Mouse (Mus musculus) lung, embryonic 16.5 days (tissue): ENCODE data around the gene Trim63. TPM values are rescaled to one million over a fixed set of nuclear protein-coding genes. Genes with fewer than 3 reads are reported as not detected.
A peak's percentile ranks its signal among the peaks of the same experiment; 100 is the strongest.
"Not testable (repeated sequence)": the region's sequence is repeated elsewhere in the genome, so short reads cannot be mapped to it uniquely, and the experiment has no call there.

Source experiments
- ATAC-seq: fragments of 200-750 bp; cut with Nextera tagmentation; 2 replicates; pipeline ENCODE4 v1.8.0; 2017; ENCODE audit warnings: low read depth, mild to moderate bottlenecking, moderate library complexity
- H3K27ac ChIP-seq: fragments of 300-500 bp; sonication (generic); 2 replicates; pipeline ENCODE4 v1.5.1; 2014; ENCODE audit warnings: mild to moderate bottlenecking, control low read depth, low read length
- H3K27me3 ChIP-seq: fragments of 300-500 bp; sonication (generic); 2 replicates; pipeline ENCODE4 v1.6.1; 2014; ENCODE audit warnings: low read depth, low read length, mixed read lengths; ENCODE audit not compliant: control insufficient read depth, insufficient read depth
- H3K36me3 ChIP-seq: fragments of 300-500 bp; sonication (generic); 2 replicates; pipeline ENCODE4 v1.6.1; 2014; ENCODE audit warnings: low read length; ENCODE audit not compliant: control insufficient read depth, insufficient read depth
- H3K4me1 ChIP-seq: fragments of 300-500 bp; sonication (generic); replicated peaks from 2 replicates; pipeline ENCODE4 v1.6.1; 2014; ENCODE audit warnings: low read length, mixed read lengths; ENCODE audit not compliant: control insufficient read depth, insufficient read depth
- H3K4me2 ChIP-seq: fragments of 300-500 bp; sonication (generic); 2 replicates; pipeline ENCODE4 v1.6.1; 2014; ENCODE audit warnings: low read depth, low read length, control low read depth
- H3K4me3 ChIP-seq: fragments of 300-500 bp; sonication (generic); 2 replicates; pipeline ENCODE4 v1.5.1; 2014; ENCODE audit warnings: mild to moderate bottlenecking, low read length, control low read depth
- H3K9ac ChIP-seq: fragments of 300-500 bp; sonication (generic); 2 replicates; pipeline ENCODE4 v1.6.1; 2014; ENCODE audit warnings: low read length, control low read depth
- H3K9me3 ChIP-seq: fragments of 300-500 bp; sonication (generic); 2 replicates; pipeline ENCODE4 v1.6.1; 2016; ENCODE audit warnings: low read length; ENCODE audit not compliant: control insufficient read depth
- WGBS: fragments of 180-500 bp; shearing (Covaris S2); extraction: QIAGEN DNeasy Blood & Tissue Kit; methylation state at CpG from one replicate; pipeline ENCODE4 v1.1.7; 2014; 5-methylcytosine and 5-hydroxymethylcytosine counted together
- polyA plus RNA-seq: library from polyadenylated mRNA; unstranded; fragments of >200 nt; fragmentation: Nextera tagmentation; extraction: Ambion mirVana; gene quantifications from 2 replicates; pipeline ENCODE4 v1.2.1, GENCODE M21; 2015

Trim63 gene
- 2.6 and 3.1 TPM in 2 replicates for polyA plus RNA-seq

GRCm38 (mm10) chr4:134314876-134315275 is at the start of gene Trim63:
Gene Trim63, plus strand, starts transcription at chr4:134315120.
- H3K4me1 ChIP-seq = no peaks in the 10 kb centered on the region; the same call in 1 of the 2 replicates
- peaks cover 6% of the 10 kb centered on the region for H3K9me3 ChIP-seq
- H3K36me3 ChIP-seq = no peaks in the 10 kb centered on the region
- H3K27ac ChIP-seq = no peak within 1 kb of the TSS
- ATAC-seq = no peak
- H3K4me3 ChIP-seq = no peak within 1 kb of the TSS
- WGBS = 35% methylated on average over 11 of the region's 11 CpGs
- no peak within 1 kb of the TSS for H3K9ac ChIP-seq
- H3K4me2 ChIP-seq = no peak within 1 kb of the TSS
- H3K27me3 ChIP-seq = no peaks in the 10 kb centered on the region

DNA sequence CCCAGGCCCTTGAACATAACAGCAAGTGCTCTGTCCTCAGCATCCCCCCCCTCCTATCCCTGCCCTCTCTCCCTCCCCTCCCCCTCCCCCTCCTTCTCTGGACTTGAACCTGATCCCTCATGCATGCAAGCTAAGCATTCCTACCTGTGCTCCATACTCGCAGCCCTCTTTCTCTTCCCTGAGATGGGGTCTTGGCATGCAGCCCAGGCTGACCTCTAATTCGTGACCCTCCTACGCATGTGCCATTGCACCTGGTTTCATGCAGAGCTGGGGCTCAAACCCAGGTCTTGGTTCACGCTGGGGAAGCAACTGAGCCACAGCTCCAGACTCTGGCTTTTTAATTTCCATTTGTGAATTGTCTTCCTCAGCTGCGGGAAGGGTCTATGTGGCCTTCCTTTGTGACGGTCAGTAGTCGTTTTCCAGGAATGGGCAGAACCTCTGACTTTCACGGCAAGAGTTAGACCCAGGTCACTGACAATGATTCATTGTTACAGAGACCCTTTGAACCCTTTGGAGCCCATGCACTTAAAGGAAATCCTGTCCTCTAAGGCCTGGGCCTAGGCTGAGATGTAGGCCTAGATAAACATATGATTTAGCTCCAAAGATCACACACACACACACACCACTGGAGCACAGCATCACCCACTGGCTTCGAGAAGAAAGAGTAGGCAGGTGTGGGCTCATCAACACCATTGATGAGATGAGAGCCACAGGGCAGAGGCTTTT is 48.9 kb upstream of the Trim63 start:
- no peak overlapping the region for H3K4me2 ChIP-seq
- H3K27me3 ChIP-seq = no peaks in the 10 kb centered on the region
- WGBS = 35% methylated on average over 9 of the region's 9 CpGs
- no peaks in the 10 kb centered on the region for H3K9me3 ChIP-seq
- no peak overlapping the region for H3K27ac ChIP-seq
- no peak for ATAC-seq
- no peaks in the 10 kb centered on the region for H3K36me3 ChIP-seq
- H3K4me3 ChIP-seq = no peak overlapping the region
- no peak overlapping the region for H3K9ac ChIP-seq
- no peaks in the 10 kb centered on the region for H3K4me1 ChIP-seq

DNA sequence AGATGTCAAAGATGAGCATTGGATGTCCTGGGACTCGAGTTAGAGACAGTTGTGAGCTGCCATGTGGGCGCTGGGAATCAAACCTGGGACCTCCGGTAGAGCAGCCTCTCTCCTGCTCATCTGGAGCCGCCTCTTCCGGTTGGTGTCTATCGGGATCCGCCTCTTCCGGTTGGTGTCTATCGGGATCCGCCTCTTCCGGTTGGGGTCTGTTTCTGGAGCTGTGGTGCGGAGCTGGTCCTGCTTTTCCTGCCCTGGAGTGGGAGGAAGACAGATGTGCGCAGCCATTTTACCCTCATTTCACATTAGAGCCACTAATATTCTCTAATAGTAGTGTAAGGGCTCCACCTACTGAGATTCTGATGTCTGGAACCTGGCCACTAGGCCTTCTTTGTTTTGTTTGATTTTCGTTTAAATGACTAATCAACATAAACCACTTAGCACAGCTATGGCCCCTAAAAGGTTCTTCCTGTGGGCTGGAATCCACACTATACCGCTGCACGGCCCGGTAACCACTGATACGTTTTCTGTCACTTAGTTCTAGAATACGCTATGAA is 46.7 kb upstream of the Trim63 start:
- H3K27me3 ChIP-seq = no peaks in the 10 kb centered on the region
- no peaks in the 10 kb centered on the region for H3K9me3 ChIP-seq
- 78% methylated on average over 19 of the region's 19 CpGs for WGBS
- no peak for ATAC-seq
- H3K4me3 ChIP-seq = no peak overlapping the region
- H3K4me2 ChIP-seq = no peak overlapping the region
- H3K9ac ChIP-seq = no peak overlapping the region
- H3K27ac ChIP-seq = no peak overlapping the region
- no peaks in the 10 kb centered on the region for H3K36me3 ChIP-seq
- H3K4me1 ChIP-seq = peaks cover 6% of the 10 kb centered on the region

DNA sequence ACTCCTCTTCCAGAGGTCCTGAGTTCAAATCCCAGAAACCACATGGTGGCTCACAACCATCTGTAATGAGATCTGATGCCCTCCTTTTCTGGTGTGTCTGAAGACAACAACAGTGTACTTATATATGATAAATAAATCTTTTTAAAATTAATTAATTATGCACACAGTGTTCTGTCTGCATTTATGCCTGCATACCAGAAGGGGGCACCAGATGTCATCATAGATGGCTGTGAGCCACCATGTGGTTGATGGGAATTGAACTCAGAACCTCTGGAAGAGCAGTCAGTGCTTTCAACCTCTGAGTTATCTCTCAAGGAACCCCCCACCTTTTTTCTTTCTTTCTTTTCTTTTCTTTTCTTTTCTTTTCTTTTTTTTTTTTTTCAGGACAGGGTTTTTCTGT is 45.3 kb upstream of the Trim63 start:
- ATAC-seq, H3K27ac ChIP-seq, H3K9ac ChIP-seq, H3K4me1 ChIP-seq, H3K4me3 ChIP-seq, H3K27me3 ChIP-seq, H3K36me3 ChIP-seq, H3K9me3 ChIP-seq, H3K4me2 ChIP-seq: not testable (repeated sequence)

- Histone ChIP-seq H3K4me2 (no peak overlapping the region), H3K9ac (no peak overlapping the region), H3K4me1 (peaks cover 8% of the 10 kb centered on the region), H3K27me3 (no peaks in the 10 kb centered on the region), H3K36me3 (peaks cover 5% of the 10 kb centered on the region; the same call in 1 of the 2 replicates), H3K27ac (no peak overlapping the region), H3K4me3 (no peak overlapping the region), H3K9me3 (no peaks in the 10 kb centered on the region)
- no peak for ATAC-seq
- WGBS = 79% methylated on average over 7 of the region's 7 CpGs
These were observed 42.9 kb upstream of the Trim63 start for GRCm38 (mm10) chr4:134271979-134272378.

- peaks cover 8% of the 10 kb centered on the region for H3K4me1 ChIP-seq
- H3K36me3 ChIP-seq = peaks cover 6% of the 10 kb centered on the region; the same call in 1 of the 2 replicates
- H3K9ac ChIP-seq = peak overlapping the region; percentile 27
- peak overlapping the region; percentile 67 for H3K27ac ChIP-seq
- H3K9me3 ChIP-seq = no peaks in the 10 kb centered on the region
- H3K27me3 ChIP-seq = no peaks in the 10 kb centered on the region
- H3K4me2 ChIP-seq = peak overlapping the region; percentile 56
- ATAC-seq = peak; percentile 43
- H3K4me3 ChIP-seq = peak overlapping the region; percentile 35
- WGBS = 10% methylated on average over 12 of the region's 13 CpGs
These were observed 42.0 kb upstream of the Trim63 start for GRCm38 (mm10) chr4:134272731-134273416.

GRCm38 (mm10) chr4:134273417-134274345 is 41.2 kb upstream of the Trim63 start:
- Histone ChIP-seq H3K4me3 (peak overlapping the region; percentile 35), H3K4me1 (peaks cover 8% of the 10 kb centered on the region), H3K27me3 (no peaks in the 10 kb centered on the region), H3K27ac (peak overlapping the region; percentile 67), H3K9ac (peak overlapping the region; percentile 27), H3K36me3 (peaks cover 10% of the 10 kb centered on the region), H3K9me3 (no peaks in the 10 kb centered on the region), H3K4me2 (peak overlapping the region; percentile 56)
- ATAC-seq = peak; percentile 72
- 3% methylated on average over 14 of the region's 14 CpGs for WGBS

DNA sequence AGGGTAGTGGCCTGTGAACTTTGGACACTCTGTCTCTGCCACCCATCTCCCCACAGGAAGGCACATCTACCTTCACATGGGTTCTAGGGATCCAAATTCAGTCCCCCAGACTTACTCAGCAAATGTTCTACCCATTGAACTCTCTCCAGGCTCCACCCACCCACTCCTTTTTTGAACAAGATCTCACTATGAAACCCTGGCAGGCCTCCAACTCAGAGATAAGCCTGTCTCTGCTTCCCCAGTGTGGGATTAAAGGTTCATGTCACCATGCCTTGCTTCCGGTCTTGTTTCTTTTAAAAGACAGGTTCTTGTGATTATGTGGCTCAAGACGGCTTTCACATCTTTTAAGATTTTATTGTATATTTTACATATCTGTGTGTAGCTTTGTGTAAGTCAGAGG is 30.0 kb upstream of the Trim63 start:
- Histone ChIP-seq H3K36me3 (peaks cover 8% of the 10 kb centered on the region), H3K4me2 (no peak overlapping the region), H3K27ac (no peak overlapping the region), H3K4me1 (peaks cover 19% of the 10 kb centered on the region), H3K9ac (no peak overlapping the region), H3K9me3 (no peaks in the 10 kb centered on the region), H3K4me3 (no peak overlapping the region), H3K27me3 (no peaks in the 10 kb centered on the region)
- no peak for ATAC-seq
- 83% methylated on average over 2 of the region's 2 CpGs for WGBS
